7 mouse cellular contexts compared by ENCODE assay signal in genomic region chr9:50660431-50660830, GRCm38 (mm10). TPM values are rescaled to one million over a fixed set of nuclear protein-coding genes. Genes with fewer than 3 reads are reported as not detected.
DNase-seq lines count a peak whose midpoint lies in the region; ATAC-seq and TF ChIP-seq lines count a peak whose summit lies in the region.

No protein-coding gene starts in this region.

- peaks cover 11% of the 10 kb centered on the region; the same call in 1 of the 2 replicates for H3K4me1 ChIP-seq in embryonic facial prominence, embryonic 12.5 days
- H3K4me1 ChIP-seq in heart, embryonic 15.5 days (replicated peaks) = peaks cover 12% of the 10 kb centered on the region
- no peaks in the 10 kb centered on the region for H3K4me1 ChIP-seq in stomach, postnatal 0 days (replicated peaks; ENCODE audit: control insufficient read depth, insufficient read depth)

- no peaks in the 10 kb centered on the region for H3K9me3 ChIP-seq in embryonic facial prominence, embryonic 12.5 days
- no peaks in the 10 kb centered on the region for H3K9me3 ChIP-seq in heart, embryonic 15.5 days (replicated peaks)
- no peaks in the 10 kb centered on the region for H3K9me3 ChIP-seq in stomach, postnatal 0 days (ENCODE audit: control insufficient read depth, low read length)

- 20% methylated on average over 12 of the region's 12 CpGs for WGBS in embryonic facial prominence, embryonic 12.5 days
- 13% methylated on average over 12 of the region's 12 CpGs for WGBS in heart, embryonic 15.5 days
- 14% methylated on average over 12 of the region's 12 CpGs for WGBS in stomach, postnatal 0 days

- peak; percentile 4 to 6 for DNase-seq in CD8-positive naive resting alpha-beta T cell, adult 2 months (ENCODE audit: low read depth in 2 of 2, low spot score in 2 of 2)
- DNase-seq in T-cell, adult 2 months (ENCODE audit: low spot score) = peak; percentile 17
- DNase-seq in kidney, postnatal 25 days = peak; percentile 65 to 88
- peak; percentile 68 for DNase-seq in stomach, postnatal 0 days (ENCODE audit: low spot score)

- peak overlapping the region; percentile 3; the same call in 1 of the 2 replicates for H3K9ac ChIP-seq in embryonic facial prominence, embryonic 12.5 days
- peak overlapping the region; percentile 87 for H3K9ac ChIP-seq in heart, embryonic 15.5 days
- H3K9ac ChIP-seq in stomach, postnatal 0 days (ENCODE audit: low read length) = peak overlapping the region; percentile 9; the same call in 1 of the 2 replicates

- no peak for ATAC-seq in embryonic facial prominence, embryonic 12.5 days (ENCODE audit: insufficient number of reproducible peaks, insufficient read depth, low FRiP score, low TSS enrichment)
- ATAC-seq in heart, embryonic 15.5 days (replicated peaks; ENCODE audit: insufficient number of reproducible peaks, insufficient read depth, low FRiP score, low read depth) = no peak
- ATAC-seq in megakaryocyte progenitor cell, adult 5-6 weeks (replicated peaks; ENCODE audit: poor library complexity) = 0 out of 2 replicates have a peak, but pooled peaks have one; percentile 33
- ATAC-seq in stomach, postnatal 0 days (ENCODE audit: low FRiP score, low TSS enrichment) = peak; percentile 66; the same call in 1 of the 2 replicates

- no peak overlapping the region for H3K27ac ChIP-seq in embryonic facial prominence, embryonic 12.5 days
- H3K27ac ChIP-seq in heart, embryonic 15.5 days = peak overlapping the region; percentile 92
- H3K27ac ChIP-seq in stomach, postnatal 0 days (replicated peaks) = no peak overlapping the region

- no peak for TF ChIP-seq CTCF in stomach, postnatal 0 days (IDR thresholded peaks at IDR 0.05; ENCODE audit: low read depth)

- no peak for TF ChIP-seq EP300 in stomach, postnatal 0 days (optimal IDR thresholded peaks at IDR 0.05)

- H3K4me3 ChIP-seq in embryonic facial prominence, embryonic 12.5 days = peak overlapping the region; percentile 92
- peak overlapping the region; percentile 83 for H3K4me3 ChIP-seq in heart, embryonic 15.5 days
- peak overlapping the region; percentile 93 for H3K4me3 ChIP-seq in stomach, postnatal 0 days (ENCODE audit: low read depth, low read length)

- peaks cover 20% of the 10 kb centered on the region for H3K36me3 ChIP-seq in embryonic facial prominence, embryonic 12.5 days
- H3K36me3 ChIP-seq in heart, embryonic 15.5 days = peaks cover 13% of the 10 kb centered on the region; the same call in 1 of the 2 replicates
- H3K36me3 ChIP-seq in stomach, postnatal 0 days (ENCODE audit: control insufficient read depth, insufficient read depth, low read length) = no peaks in the 10 kb centered on the region; the same call in 1 of the 2 replicates

- peak overlapping the region; percentile 71 for H3K4me2 ChIP-seq in embryonic facial prominence, embryonic 12.5 days (replicated peaks)
- peak overlapping the region; percentile 87 for H3K4me2 ChIP-seq in heart, embryonic 15.5 days
- peak overlapping the region; percentile 78 for H3K4me2 ChIP-seq in stomach, postnatal 0 days (replicated peaks; ENCODE audit: low read depth)

- H3K27me3 ChIP-seq in embryonic facial prominence, embryonic 12.5 days = no peaks in the 10 kb centered on the region
- H3K27me3 ChIP-seq in heart, embryonic 15.5 days = no peaks in the 10 kb centered on the region
- no peaks in the 10 kb centered on the region for H3K27me3 ChIP-seq in stomach, postnatal 0 days (ENCODE audit: control insufficient read depth, insufficient read depth, low read length)

RNA-seq across cellular contexts. Expression of gene Dlat, which starts 0.9 kb away (rescaled TPM):
- polyA plus RNA-seq in embryonic facial prominence, embryonic 12.5 days (2016; fragmentation: Nextera tagmentation; extraction: Ambion mirVana) = 44.4 and 47.4 TPM in 2 replicates
- polyA plus RNA-seq in heart, embryonic 15.5 days (2015; fragmentation: Nextera tagmentation; extraction: Ambion mirVana) = 125 and 140 TPM in 2 replicates
- 47.2 and 58.0 TPM in 2 replicates for total RNA-seq in megakaryocyte progenitor cell, adult 5-6 weeks (2015)
- total RNA-seq in megakaryocyte progenitor cell, adult 5-6 weeks (2017) = 47.9 and 48.0 TPM in 2 replicates
- polyA plus RNA-seq in stomach, postnatal 0 days (2015; fragmentation: Nextera tagmentation; extraction: Ambion mirVana) = 36.7 and 45.2 TPM in 2 replicates

RNA-seq across cellular contexts. Expression of gene Nkapd1, which starts 43.2 kb away (rescaled TPM):
- 28.5 and 31.4 TPM in 2 replicates for polyA plus RNA-seq in embryonic facial prominence, embryonic 12.5 days (2016; fragmentation: Nextera tagmentation; extraction: Ambion mirVana)
- 14.5 and 16.4 TPM in 2 replicates for polyA plus RNA-seq in heart, embryonic 15.5 days (2015; fragmentation: Nextera tagmentation; extraction: Ambion mirVana)
- 43.1 and 44.6 TPM in 2 replicates for total RNA-seq in megakaryocyte progenitor cell, adult 5-6 weeks (2015)
- 42.8 and 68.2 TPM in 2 replicates for total RNA-seq in megakaryocyte progenitor cell, adult 5-6 weeks (2017)
- 14.3 and 16.1 TPM in 2 replicates for polyA plus RNA-seq in stomach, postnatal 0 days (2015; fragmentation: Nextera tagmentation; extraction: Ambion mirVana)

RNA-seq across cellular contexts. Expression of gene Pih1d2, which starts 43.3 kb away (rescaled TPM):
- 4.4 and 4.8 TPM in 2 replicates for polyA plus RNA-seq in embryonic facial prominence, embryonic 12.5 days (2016; fragmentation: Nextera tagmentation; extraction: Ambion mirVana)
- 2.1 and 2.6 TPM in 2 replicates for polyA plus RNA-seq in heart, embryonic 15.5 days (2015; fragmentation: Nextera tagmentation; extraction: Ambion mirVana)
- 2.4 and 3.0 TPM in 2 replicates for total RNA-seq in megakaryocyte progenitor cell, adult 5-6 weeks (2015)
- 1.9 and 2.9 TPM in 2 replicates for total RNA-seq in megakaryocyte progenitor cell, adult 5-6 weeks (2017)
- polyA plus RNA-seq in stomach, postnatal 0 days (2015; fragmentation: Nextera tagmentation; extraction: Ambion mirVana) = 2.2 and 3.2 TPM in 2 replicates

RNA-seq across cellular contexts. Expression of gene Timm8b, which starts 56.7 kb away (rescaled TPM):
- polyA plus RNA-seq in embryonic facial prominence, embryonic 12.5 days (2016; fragmentation: Nextera tagmentation; extraction: Ambion mirVana) = 304 and 322 TPM in 2 replicates
- polyA plus RNA-seq in heart, embryonic 15.5 days (2015; fragmentation: Nextera tagmentation; extraction: Ambion mirVana) = 216 and 279 TPM in 2 replicates
- 109 and 110 TPM in 2 replicates for total RNA-seq in megakaryocyte progenitor cell, adult 5-6 weeks (2015)
- total RNA-seq in megakaryocyte progenitor cell, adult 5-6 weeks (2017) = 183 and 233 TPM in 2 replicates
- 252 and 278 TPM in 2 replicates for polyA plus RNA-seq in stomach, postnatal 0 days (2015; fragmentation: Nextera tagmentation; extraction: Ambion mirVana)

RNA-seq across cellular contexts. Expression of gene Sdhd, which starts 56.8 kb away (rescaled TPM):
- polyA plus RNA-seq in embryonic facial prominence, embryonic 12.5 days (2016; fragmentation: Nextera tagmentation; extraction: Ambion mirVana) = 240 and 246 TPM in 2 replicates
- 661 and 746 TPM in 2 replicates for polyA plus RNA-seq in heart, embryonic 15.5 days (2015; fragmentation: Nextera tagmentation; extraction: Ambion mirVana)
- total RNA-seq in megakaryocyte progenitor cell, adult 5-6 weeks (2015) = 252 and 258 TPM in 2 replicates
- total RNA-seq in megakaryocyte progenitor cell, adult 5-6 weeks (2017) = 194 and 222 TPM in 2 replicates
- 425 and 428 TPM in 2 replicates for polyA plus RNA-seq in stomach, postnatal 0 days (2015; fragmentation: Nextera tagmentation; extraction: Ambion mirVana)

Comparison
In these comparisons a context has a peak if more than half of its experiments do, and no peak if none do; other contexts are left out.
1. DNase-seq: peak in every context shown above with its lines; median percentile 76 in kidney, postnatal 25 days; 68 in stomach, postnatal 0 days; 17 in T-cell, adult 2 months; 5 in CD8-positive naive resting alpha-beta T cell, adult 2 months.
2. ATAC-seq: peak in megakaryocyte progenitor cell, adult 5-6 weeks (single experiment) and stomach, postnatal 0 days (single experiment); none in embryonic facial prominence, embryonic 12.5 days (single experiment) and heart, embryonic 15.5 days (single experiment).
3. H3K9ac ChIP-seq: peak in every context shown above with its lines; median percentile 87 in heart, embryonic 15.5 days; 9 in stomach, postnatal 0 days; 3 in embryonic facial prominence, embryonic 12.5 days.
4. Peak in every context shown above with its lines, with median percentiles within 50 percentile points of each other: H3K4me2 ChIP-seq and H3K4me3 ChIP-seq.